Mouse (Mus musculus): ENCODE measurements around the gene Lrrc3b. TPM values are rescaled to one million over a fixed set of nuclear protein-coding genes. Genes with fewer than 3 reads are reported as not detected.

Gene Lrrc3b
- polyA plus RNA-seq (2012; rRNA removed) = 4.5 and 7.7 TPM in 2 replicates

DNA sequence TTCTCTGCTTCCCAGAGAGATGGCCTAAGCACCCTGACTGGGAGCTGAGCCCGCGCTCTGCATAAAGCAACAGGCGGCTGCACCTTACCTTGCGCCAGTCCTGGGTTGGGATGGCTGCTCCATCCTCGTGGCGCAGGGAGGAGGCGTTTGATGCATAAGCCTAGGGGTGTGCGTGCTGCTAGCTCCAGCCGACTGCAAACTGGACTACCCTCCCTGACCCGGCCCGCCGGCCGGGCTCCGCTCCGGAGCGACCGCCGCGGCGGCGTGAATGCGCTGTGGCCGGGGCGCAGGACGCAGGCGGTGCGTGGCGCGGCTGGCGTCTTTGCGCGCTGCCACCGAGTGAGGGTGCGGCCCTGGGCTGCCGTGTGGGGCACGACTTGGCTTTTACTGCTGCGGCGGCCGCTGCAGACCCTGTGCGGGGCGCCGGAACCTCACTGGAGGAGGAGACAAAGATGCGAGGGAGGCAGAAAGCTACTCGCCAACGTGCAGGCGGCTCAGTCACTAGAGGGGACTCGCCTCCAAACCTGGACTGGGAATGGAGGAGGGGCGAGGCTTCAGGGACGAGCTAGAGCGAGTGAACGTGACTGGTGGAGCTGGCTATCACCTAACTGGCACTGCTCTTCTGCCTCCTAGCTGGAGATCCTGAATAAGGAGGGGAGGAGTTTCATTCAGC, at the start of gene Lrrc3b:
Gene Lrrc3b, minus strand, starts transcription at position 503 of the 673 bp plus-strand sequence.
- Histone ChIP-seq H3K27me3 (ENCODE audit: control insufficient read depth, insufficient read depth, low read length) (no peaks in the 10 kb centered on the region; the same call in 1 of the 2 replicates), H3K36me3 (ENCODE audit: control insufficient read depth, insufficient read depth, low read length) (no peaks in the 10 kb centered on the region), H3K4me3 (ENCODE audit: control insufficient read depth, insufficient read depth, low read length) (peak within 1 kb of the TSS; percentile 39), H3K4me1 (replicated peaks; ENCODE audit: control insufficient read depth, insufficient read depth, low read length) (0 out of 2 replicates have a peak, but pooled peaks cover 2% of the 10 kb centered on the region), H3K27ac (ENCODE audit: control insufficient read depth, insufficient read depth, low read length) (no peak within 1 kb of the TSS)
- TF ChIP-seq POLR2A (IDR thresholded peaks at IDR 0.05; ENCODE audit: control insufficient read depth, extremely low read depth, insufficient read depth, low read length, poor library complexity) = no peak
- no peak for TF ChIP-seq CTCF (IDR thresholded peaks at IDR 0.05; ENCODE audit: borderline replicate concordance, control insufficient read depth, extremely low read depth, insufficient read depth, low read length, poor library complexity)
- DNase-seq = peak; percentile 11
- WGBS = 6% methylated on average over 51 of the region's 51 CpGs

DNA sequence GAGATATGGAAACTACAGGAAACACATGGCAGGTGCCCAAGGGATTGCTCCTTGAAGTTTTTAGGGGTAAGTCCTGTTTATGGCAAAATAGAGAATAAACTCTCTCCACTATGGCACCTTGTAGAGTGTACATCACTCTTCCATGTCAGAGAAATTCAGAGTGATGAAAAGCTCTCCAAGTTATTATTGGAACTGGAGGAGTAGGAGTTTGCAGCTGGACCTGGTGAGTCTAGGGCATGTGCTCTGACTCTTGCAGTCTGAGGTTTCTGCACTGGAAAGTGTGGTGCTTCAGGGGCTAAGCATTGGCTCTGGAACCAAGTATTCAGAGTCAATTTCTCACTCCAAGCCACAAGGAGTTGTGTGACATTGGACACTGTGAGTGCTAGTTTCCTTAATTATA, 38.9 kb upstream of the Lrrc3b start:
- Histone ChIP-seq H3K36me3 (ENCODE audit: control insufficient read depth, insufficient read depth, low read length) (no peaks in the 10 kb centered on the region), H3K27ac (ENCODE audit: control insufficient read depth, insufficient read depth, low read length) (no peak overlapping the region), H3K4me3 (ENCODE audit: control insufficient read depth, insufficient read depth, low read length) (no peak overlapping the region), H3K4me1 (replicated peaks; ENCODE audit: control insufficient read depth, insufficient read depth, low read length) (no peaks in the 10 kb centered on the region), H3K27me3 (ENCODE audit: control insufficient read depth, insufficient read depth, low read length) (no peaks in the 10 kb centered on the region)
- TF ChIP-seq CTCF (IDR thresholded peaks at IDR 0.05; ENCODE audit: borderline replicate concordance, control insufficient read depth, extremely low read depth, insufficient read depth, low read length, poor library complexity) (no peak), POLR2A (IDR thresholded peaks at IDR 0.05; ENCODE audit: control insufficient read depth, extremely low read depth, insufficient read depth, low read length, poor library complexity) (no peak)
- DNase-seq = no peak

DNA sequence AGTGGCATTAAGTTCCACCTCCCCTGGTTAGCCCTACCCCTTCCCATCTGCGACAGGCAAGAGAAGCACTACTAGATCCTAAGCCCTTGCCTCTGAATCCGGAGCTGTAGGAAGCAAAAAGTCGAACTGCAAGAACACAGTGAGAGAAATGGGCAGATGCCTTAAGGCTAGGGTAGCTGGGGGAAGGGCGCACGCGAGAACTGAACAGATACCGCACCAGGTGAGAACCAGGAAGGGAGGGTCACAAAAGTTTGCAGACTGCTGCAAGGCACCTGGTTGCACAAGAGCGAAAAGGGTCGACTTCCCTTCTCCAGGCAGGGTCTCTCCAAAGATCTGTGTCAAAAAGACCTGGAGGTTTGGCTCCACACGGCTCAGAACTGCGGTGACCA, 697 bp downstream of the Lrrc3b start:
- H3K27me3 ChIP-seq (ENCODE audit: control insufficient read depth, insufficient read depth, low read length) = no peaks in the 10 kb centered on the region; the same call in 1 of the 2 replicates
- H3K4me1 ChIP-seq (replicated peaks; ENCODE audit: control insufficient read depth, insufficient read depth, low read length) = 0 out of 2 replicates have a peak, but pooled peaks cover 2% of the 10 kb centered on the region
- H3K36me3 ChIP-seq (ENCODE audit: control insufficient read depth, insufficient read depth, low read length) = no peaks in the 10 kb centered on the region
- no peak overlapping the region for H3K27ac ChIP-seq (ENCODE audit: control insufficient read depth, insufficient read depth, low read length)
- DNase-seq = no peak
- peak overlapping the region; percentile 39 for H3K4me3 ChIP-seq (ENCODE audit: control insufficient read depth, insufficient read depth, low read length)
- TF ChIP-seq CTCF (IDR thresholded peaks at IDR 0.05; ENCODE audit: borderline replicate concordance, control insufficient read depth, extremely low read depth, insufficient read depth, low read length, poor library complexity) (no peak), POLR2A (IDR thresholded peaks at IDR 0.05; ENCODE audit: control insufficient read depth, extremely low read depth, insufficient read depth, low read length, poor library complexity) (no peak)
- WGBS = 5% methylated on average over 11 of the region's 11 CpGs

DNA sequence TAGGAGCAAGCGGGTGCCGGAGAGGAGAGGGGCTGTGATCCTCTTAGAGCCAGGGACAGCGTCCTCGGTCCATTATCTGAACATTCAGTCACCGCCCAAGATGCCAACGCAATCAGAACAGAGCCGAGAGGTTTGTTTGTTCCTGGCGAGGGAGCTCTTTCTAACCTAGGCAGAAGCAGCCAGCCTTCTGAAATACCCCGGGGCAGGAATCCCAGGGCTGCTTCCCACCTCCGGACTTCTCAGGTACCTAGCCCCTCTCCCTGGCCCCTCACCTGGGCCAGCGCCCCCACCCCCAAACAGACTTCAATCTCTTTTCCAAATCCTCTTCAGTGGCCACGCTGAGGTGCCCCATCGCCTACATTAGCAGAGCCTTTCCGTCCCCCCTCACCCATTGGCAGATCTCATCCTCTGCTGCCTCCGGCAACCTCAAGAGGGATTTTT, 1.3 kb downstream of the Lrrc3b start:
- Histone ChIP-seq H3K27me3 (ENCODE audit: control insufficient read depth, insufficient read depth, low read length) (no peaks in the 10 kb centered on the region; the same call in 1 of the 2 replicates), H3K27ac (ENCODE audit: control insufficient read depth, insufficient read depth, low read length) (no peak overlapping the region), H3K36me3 (ENCODE audit: control insufficient read depth, insufficient read depth, low read length) (no peaks in the 10 kb centered on the region), H3K4me1 (replicated peaks; ENCODE audit: control insufficient read depth, insufficient read depth, low read length) (0 out of 2 replicates have a peak, but pooled peaks cover 2% of the 10 kb centered on the region), H3K4me3 (ENCODE audit: control insufficient read depth, insufficient read depth, low read length) (peak overlapping the region; percentile 39)
- DNase-seq = no peak
- WGBS = 20% methylated on average over 15 of the region's 15 CpGs
- no peak for TF ChIP-seq CTCF (IDR thresholded peaks at IDR 0.05; ENCODE audit: borderline replicate concordance, control insufficient read depth, extremely low read depth, insufficient read depth, low read length, poor library complexity)
- no peak for TF ChIP-seq POLR2A (IDR thresholded peaks at IDR 0.05; ENCODE audit: control insufficient read depth, extremely low read depth, insufficient read depth, low read length, poor library complexity)

DNA sequence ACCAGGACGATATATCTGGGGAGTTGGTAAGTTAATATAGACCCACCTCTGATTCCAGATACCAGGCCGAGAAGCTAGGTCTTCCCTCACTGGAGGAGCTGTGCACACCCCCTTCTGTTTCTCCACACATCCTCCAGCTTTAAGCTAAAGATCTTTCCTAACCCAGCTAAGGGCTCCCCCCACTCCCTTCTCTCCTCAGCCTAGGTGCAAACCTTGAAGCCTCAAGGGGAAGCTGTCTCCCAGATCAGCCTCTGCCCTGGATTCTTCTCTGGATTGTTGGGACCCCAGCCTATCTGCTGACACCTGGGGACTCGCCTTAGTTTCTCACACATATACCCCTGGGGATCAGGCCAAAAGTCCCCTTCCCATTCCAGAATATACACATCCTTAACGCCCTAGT, 1.7 kb downstream of the Lrrc3b start:
- no peaks in the 10 kb centered on the region for H3K36me3 ChIP-seq (ENCODE audit: control insufficient read depth, insufficient read depth, low read length)
- no peaks in the 10 kb centered on the region; the same call in 1 of the 2 replicates for H3K27me3 ChIP-seq (ENCODE audit: control insufficient read depth, insufficient read depth, low read length)
- no peak for DNase-seq
- TF ChIP-seq CTCF (IDR thresholded peaks at IDR 0.05; ENCODE audit: borderline replicate concordance, control insufficient read depth, extremely low read depth, insufficient read depth, low read length, poor library complexity) = no peak
- no peak for TF ChIP-seq POLR2A (IDR thresholded peaks at IDR 0.05; ENCODE audit: control insufficient read depth, extremely low read depth, insufficient read depth, low read length, poor library complexity)
- no peak overlapping the region for H3K27ac ChIP-seq (ENCODE audit: control insufficient read depth, insufficient read depth, low read length)
- H3K4me1 ChIP-seq (replicated peaks; ENCODE audit: control insufficient read depth, insufficient read depth, low read length) = 0 out of 2 replicates have a peak, but pooled peaks cover 2% of the 10 kb centered on the region
- H3K4me3 ChIP-seq (ENCODE audit: control insufficient read depth, insufficient read depth, low read length) = no peak overlapping the region
- WGBS = 65% methylated on average over 4 of the region's 4 CpGs

DNA sequence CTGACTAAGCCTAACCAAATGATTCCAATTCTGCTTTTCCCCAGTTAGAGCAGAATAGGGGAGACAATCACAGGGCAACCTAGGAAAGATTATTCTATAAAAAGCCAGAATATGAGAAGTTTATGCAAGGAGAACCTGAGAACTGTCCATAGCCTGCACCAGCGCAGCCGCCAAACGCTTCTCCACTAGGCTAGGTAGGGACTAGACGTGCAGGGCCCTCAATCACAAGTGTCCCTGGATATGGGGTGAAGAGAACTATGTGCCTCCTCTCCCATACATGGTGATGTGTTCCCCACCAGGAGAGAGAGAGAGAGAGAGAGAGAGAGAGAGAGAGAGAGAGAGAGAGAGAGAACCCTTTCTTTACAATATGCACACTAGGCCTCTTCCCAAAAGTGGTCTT, 2.2 kb downstream of the Lrrc3b start:
- TF ChIP-seq CTCF (IDR thresholded peaks at IDR 0.05; ENCODE audit: borderline replicate concordance, control insufficient read depth, extremely low read depth, insufficient read depth, low read length, poor library complexity) = no peak
- TF ChIP-seq POLR2A (IDR thresholded peaks at IDR 0.05; ENCODE audit: control insufficient read depth, extremely low read depth, insufficient read depth, low read length, poor library complexity) = no peak
- WGBS = 95% methylated on average over 4 of the region's 4 CpGs
- H3K36me3 ChIP-seq (ENCODE audit: control insufficient read depth, insufficient read depth, low read length) = no peaks in the 10 kb centered on the region
- DNase-seq = no peak
- no peaks in the 10 kb centered on the region; the same call in 1 of the 2 replicates for H3K27me3 ChIP-seq (ENCODE audit: control insufficient read depth, insufficient read depth, low read length)
- H3K27ac ChIP-seq (ENCODE audit: control insufficient read depth, insufficient read depth, low read length) = no peak overlapping the region
- H3K4me3 ChIP-seq (ENCODE audit: control insufficient read depth, insufficient read depth, low read length) = no peak overlapping the region
- H3K4me1 ChIP-seq (replicated peaks; ENCODE audit: control insufficient read depth, insufficient read depth, low read length) = 0 out of 2 replicates have a peak, but pooled peaks cover 2% of the 10 kb centered on the region
